In the genomic region with DNA sequence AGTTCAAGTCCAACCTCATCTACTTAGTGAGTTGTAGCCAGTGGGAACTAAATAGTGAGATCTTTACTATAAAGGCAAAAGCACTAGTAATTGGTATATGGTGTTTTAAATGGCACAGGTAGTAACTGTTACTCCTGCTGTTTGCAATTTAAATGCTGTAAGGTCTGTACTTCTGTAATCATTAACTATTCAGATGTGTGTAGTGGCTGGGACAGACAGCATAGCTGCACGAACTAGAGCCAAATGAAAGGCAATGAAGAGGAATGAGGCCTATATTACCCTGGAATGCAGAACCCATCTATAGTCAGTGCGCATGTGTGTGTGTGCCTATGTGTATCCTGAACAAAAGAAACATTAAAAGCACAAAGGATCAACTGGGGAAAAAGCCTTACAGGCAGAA, we compare ENCODE assay signal across 25 mouse cellular contexts. TPM values are rescaled to one million over a fixed set of nuclear protein-coding genes. Genes with fewer than 3 reads are reported as not detected.
DNase-seq lines count a peak whose midpoint lies in the region; ATAC-seq and TF ChIP-seq lines count a peak whose summit lies in the region.
"Had no signal": no experiment of that assay in that cellular context is flagged by ENCODE, and none has a peak within 500 bp of the region (broad histone marks: within the 10 kb centered on the region; RNA-seq: fewer than 3 reads in every experiment).

No protein-coding gene starts in this region.

- H3K4me2 ChIP-seq in kidney, embryonic 16.5 days (replicated peaks; ENCODE audit: low read depth, low read length), result no peak overlapping the region
- H3K4me2 ChIP-seq in liver, embryonic 12.5 days, result no peak overlapping the region
- H3K4me2 ChIP-seq in liver, embryonic 11.5 days, result no peak overlapping the region
- H3K4me2 ChIP-seq: forebrain, embryonic 13.5 days; heart, embryonic 13.5 days had no signal

- H3K36me3 ChIP-seq in kidney, adult 2 months (ENCODE audit: control insufficient read depth, insufficient read depth, low read length), result peaks cover 2% of the 10 kb centered on the region; the same call in 1 of the 2 replicates
- H3K36me3 ChIP-seq in kidney, embryonic 16.5 days (ENCODE audit: insufficient read depth, low read length), result peaks cover 36% of the 10 kb centered on the region
- peaks cover 83% of the 10 kb centered on the region for H3K36me3 ChIP-seq in liver, embryonic 12.5 days
- peaks cover 24% of the 10 kb centered on the region for H3K36me3 ChIP-seq in liver, embryonic 11.5 days (ENCODE audit: control insufficient read depth, insufficient read depth, low read length)

- H3K9me3 ChIP-seq in kidney, embryonic 16.5 days (ENCODE audit: low read length), result no peaks in the 10 kb centered on the region
- no peaks in the 10 kb centered on the region for H3K9me3 ChIP-seq in liver, embryonic 12.5 days (replicated peaks)
- no peaks in the 10 kb centered on the region for H3K9me3 ChIP-seq in liver, embryonic 11.5 days (ENCODE audit: control insufficient read depth, low read length)
- H3K9me3 ChIP-seq: forebrain, embryonic 10.5 days; forebrain, embryonic 13.5 days; G1E; heart, embryonic 10.5 days; heart, embryonic 13.5 days had no signal

- no peak overlapping the region for H3K4me3 ChIP-seq in kidney, adult 2 months (ENCODE audit: insufficient read depth, low read depth, low read length)
- H3K4me3 ChIP-seq in kidney, embryonic 16.5 days (ENCODE audit: low read length), result no peak overlapping the region
- no peak overlapping the region for H3K4me3 ChIP-seq in liver, embryonic 12.5 days
- no peak overlapping the region for H3K4me3 ChIP-seq in liver, embryonic 11.5 days (ENCODE audit: low read depth, low read length)
- H3K4me3 ChIP-seq: forebrain, embryonic 10.5 days; forebrain, embryonic 13.5 days; heart, adult 2 months; heart, embryonic 10.5 days; heart, embryonic 13.5 days had no signal

- ATAC-seq in kidney, embryonic 16.5 days (ENCODE audit: low FRiP score, low TSS enrichment), result 0 out of 2 replicates have a peak, but pooled peaks have one; percentile 58
- no peak for ATAC-seq in liver, embryonic 12.5 days
- no peak for ATAC-seq in liver, embryonic 11.5 days (replicated peaks; ENCODE audit: low FRiP score)
- ATAC-seq: forebrain, embryonic 13.5 days; forebrain, embryonic 16.5 days; Patski had no signal

- 44% methylated on average over 2 of the region's 2 CpGs for WGBS in kidney, adult 2 months
- 61% methylated on average over 2 of the region's 2 CpGs for WGBS in kidney, embryonic 16.5 days
- WGBS in liver, embryonic 12.5 days (ENCODE audit: insufficient replicate concordance), result 75% methylated on average over 2 of the region's 2 CpGs
- WGBS in liver, embryonic 11.5 days, result 87% methylated on average over 2 of the region's 2 CpGs

- H3K27ac ChIP-seq in kidney, adult 2 months (ENCODE audit: insufficient read depth, low read depth, low read length), result peak overlapping the region; percentile 54; the same call in 1 of the 2 replicates
- H3K27ac ChIP-seq in kidney, embryonic 16.5 days (ENCODE audit: low read length), result peak overlapping the region; percentile 66; the same call in 1 of the 2 replicates
- 0 out of 2 replicates have a peak overlapping the region, but pooled peaks have one; percentile 25 for H3K27ac ChIP-seq in liver, embryonic 12.5 days
- no peak overlapping the region for H3K27ac ChIP-seq in liver, embryonic 11.5 days (ENCODE audit: low read depth, low read length)
- H3K27ac ChIP-seq: forebrain, embryonic 10.5 days; forebrain, embryonic 13.5 days; heart, adult 2 months; heart, embryonic 10.5 days; heart, embryonic 13.5 days had no signal

- H3K9ac ChIP-seq in kidney, embryonic 16.5 days (replicated peaks; ENCODE audit: low read length), result no peak overlapping the region
- no peak overlapping the region for H3K9ac ChIP-seq in liver, embryonic 12.5 days
- no peak overlapping the region for H3K9ac ChIP-seq in liver, embryonic 11.5 days (ENCODE audit: low read depth, low read length)
- H3K9ac ChIP-seq: forebrain, embryonic 13.5 days; heart, embryonic 13.5 days had no signal

- TF ChIP-seq POLR2A in kidney, adult 2 months (IDR thresholded peaks at IDR 0.05; ENCODE audit: low read depth, low read length), result no peak

- DNase-seq in kidney, adult 2 months, result peak; percentile 50
- no peak for DNase-seq in kidney, postnatal 10 days
- DNase-seq in kidney, postnatal 25 days, result no peak
- no peak for DNase-seq in liver, embryonic 11.5 days (ENCODE audit: low spot score)
- DNase-seq: adrenal gland, postnatal 10 days; adrenal gland, postnatal 36 days; B cell, adult 2 months; cerebellum, adult 18-20 months; cerebellum, adult 9-10 months; cerebellum, postnatal 14 days; gastrocnemius, postnatal 10 days; gastrocnemius, postnatal 36 days; heart, adult 2 months; heart, postnatal 14 days; heart, postnatal 4 days had no signal

- peaks cover 14% of the 10 kb centered on the region; the same call in 1 of the 2 replicates for H3K4me1 ChIP-seq in kidney, adult 2 months (ENCODE audit: control insufficient read depth, insufficient read depth, low read length)
- H3K4me1 ChIP-seq in kidney, embryonic 16.5 days (ENCODE audit: insufficient read depth, low read length), result peaks cover 14% of the 10 kb centered on the region
- peaks cover 37% of the 10 kb centered on the region for H3K4me1 ChIP-seq in liver, embryonic 12.5 days
- H3K4me1 ChIP-seq in liver, embryonic 11.5 days (replicated peaks; ENCODE audit: control insufficient read depth, insufficient read depth, low read length), result peaks cover 15% of the 10 kb centered on the region

- TF ChIP-seq CTCF in kidney, adult 2 months (conservative IDR thresholded peaks at IDR 0.05; ENCODE audit: insufficient read depth, insufficient read length, low read depth, low read length), result no peak

- H3K27me3 ChIP-seq in kidney, adult 2 months (replicated peaks; ENCODE audit: control insufficient read depth, insufficient read depth, low read length), result no peaks in the 10 kb centered on the region
- H3K27me3 ChIP-seq in kidney, embryonic 16.5 days (ENCODE audit: insufficient read depth, low read length), result no peaks in the 10 kb centered on the region
- H3K27me3 ChIP-seq in liver, embryonic 12.5 days (replicated peaks), result no peaks in the 10 kb centered on the region
- no peaks in the 10 kb centered on the region for H3K27me3 ChIP-seq in liver, embryonic 11.5 days (replicated peaks; ENCODE audit: control insufficient read depth, insufficient read depth, low read length)
- H3K27me3 ChIP-seq: CH12.LX; forebrain, embryonic 13.5 days; heart, embryonic 13.5 days; Patski had no signal

RNA-seq across cellular contexts. Expression of a gene that starts 7.3 kb away (rescaled TPM):
- 38.2 and 52.5 TPM in 2 replicates for polyA plus RNA-seq in kidney, adult 2 months (2012; rRNA removed)
- polyA plus RNA-seq in kidney, embryonic 16.5 days (2015; fragmentation: Nextera tagmentation; extraction: Ambion mirVana), result 262 and 263 TPM in 2 replicates
- polyA plus RNA-seq in liver, embryonic 12.5 days (2016; fragmentation: Nextera tagmentation; extraction: Ambion mirVana), result 209 and 217 TPM in 2 replicates
- 306 and 326 TPM in 2 replicates for polyA plus RNA-seq in liver, embryonic 11.5 days (2014; fragmentation: Nextera tagmentation; extraction: Ambion mirVana)

RNA-seq across cellular contexts. Expression of a gene that starts 9.8 kb away (rescaled TPM):
- polyA plus RNA-seq in kidney, adult 2 months (2012; rRNA removed), result 19.5 and 19.9 TPM in 2 replicates
- 18.2 and 19.6 TPM in 2 replicates for polyA plus RNA-seq in kidney, embryonic 16.5 days (2015; fragmentation: Nextera tagmentation; extraction: Ambion mirVana)
- polyA plus RNA-seq in liver, embryonic 12.5 days (2016; fragmentation: Nextera tagmentation; extraction: Ambion mirVana), result 37.7 and 38.3 TPM in 2 replicates
- 25.9 and 28.3 TPM in 2 replicates for polyA plus RNA-seq in liver, embryonic 11.5 days (2014; fragmentation: Nextera tagmentation; extraction: Ambion mirVana)

RNA-seq across cellular contexts. Expression of a gene that starts 12.7 kb away (rescaled TPM):
- polyA plus RNA-seq in kidney, adult 2 months (2012; rRNA removed), result 29.9 and 35.3 TPM in 2 replicates
- 32.7 and 36.6 TPM in 2 replicates for polyA plus RNA-seq in kidney, embryonic 16.5 days (2015; fragmentation: Nextera tagmentation; extraction: Ambion mirVana)
- polyA plus RNA-seq in liver, embryonic 12.5 days (2016; fragmentation: Nextera tagmentation; extraction: Ambion mirVana), result 48.3 and 50.0 TPM in 2 replicates
- polyA plus RNA-seq in liver, embryonic 11.5 days (2014; fragmentation: Nextera tagmentation; extraction: Ambion mirVana), result 58.8 and 61.8 TPM in 2 replicates

RNA-seq across cellular contexts. Expression of a gene that starts 18.9 kb away (rescaled TPM):
- 12.0 and 15.1 TPM in 2 replicates for polyA plus RNA-seq in kidney, adult 2 months (2012; rRNA removed)
- polyA plus RNA-seq in kidney, embryonic 16.5 days (2015; fragmentation: Nextera tagmentation; extraction: Ambion mirVana), result 59.5 and 59.8 TPM in 2 replicates
- polyA plus RNA-seq in liver, embryonic 12.5 days (2016; fragmentation: Nextera tagmentation; extraction: Ambion mirVana), result 20.3 and 21.8 TPM in 2 replicates
- 32.9 and 34.1 TPM in 2 replicates for polyA plus RNA-seq in liver, embryonic 11.5 days (2014; fragmentation: Nextera tagmentation; extraction: Ambion mirVana)

RNA-seq across cellular contexts. Expression of a gene that starts 19.2 kb away (rescaled TPM):
- polyA plus RNA-seq in kidney, adult 2 months (2012; rRNA removed), result 1.3 and 1.5 TPM in 2 replicates
- polyA plus RNA-seq in kidney, embryonic 16.5 days (2015; fragmentation: Nextera tagmentation; extraction: Ambion mirVana), result 1.1 and 1.4 TPM in 2 replicates
- polyA plus RNA-seq in liver, embryonic 12.5 days (2016; fragmentation: Nextera tagmentation; extraction: Ambion mirVana), result 0.20 and 0.37 TPM in 2 replicates
- 0.32 and 0.74 TPM in 2 replicates for polyA plus RNA-seq in liver, embryonic 11.5 days (2014; fragmentation: Nextera tagmentation; extraction: Ambion mirVana)
